Mouse (Mus musculus) thymus, adult 2 months (tissue): ENCODE data around the gene C1ql1. TPM values are rescaled to one million over a fixed set of nuclear protein-coding genes. Genes with fewer than 3 reads are reported as not detected.

Source experiments
- DNase-seq: peaks from one replicate; pipeline ENCODE4 v3.0.0; 2021
- H3K27ac ChIP-seq: fragments of 200-500 bp; 2 replicates; pipeline ENCODE4 v1.5.1; 2012; ENCODE audit warnings: low read length, control low read depth; ENCODE audit not compliant: control insufficient read depth, insufficient read depth
- H3K27me3 ChIP-seq: fragments of 200-500 bp; 2 replicates; pipeline ENCODE4 v1.6.1; 2012; ENCODE audit warnings: mild to moderate bottlenecking, low read length, moderate library complexity, mixed read lengths; ENCODE audit not compliant: control insufficient read depth, insufficient read depth
- H3K36me3 ChIP-seq: fragments of 200-500 bp; 2 replicates; pipeline ENCODE4 v1.6.1; 2012; ENCODE audit warnings: mild to moderate bottlenecking, low read length, moderate library complexity; ENCODE audit not compliant: control insufficient read depth, insufficient read depth
- H3K4me1 ChIP-seq: fragments of 200-500 bp; replicated peaks from 2 replicates; pipeline ENCODE4 v1.6.1; 2012; ENCODE audit warnings: low read length; ENCODE audit not compliant: control insufficient read depth, insufficient read depth
- H3K4me3 ChIP-seq: fragments of 200-500 bp; 2 replicates; pipeline ENCODE4 v1.5.1; 2012; ENCODE audit warnings: mild to moderate bottlenecking, low read length, control low read depth, moderate library complexity; ENCODE audit not compliant: control insufficient read depth, insufficient read depth
- CTCF ChIP-seq: fragments of 200-500 bp; IDR thresholded peaks from 2 replicates; pipeline ENCODE4 v1.5.1; 2012; ENCODE audit warnings: mild to moderate bottlenecking, control low read depth, low read length, moderate library complexity, borderline replicate concordance; ENCODE audit not compliant: control insufficient read depth, poor library complexity, insufficient read depth; ENCODE audit errors: extremely low read depth
- POLR2A ChIP-seq: fragments of 200-500 bp; IDR thresholded peaks from 2 replicates; pipeline ENCODE4 v1.6.1; 2012; ENCODE audit warnings: mild to moderate bottlenecking, low read length, control low read depth, moderate library complexity; ENCODE audit not compliant: control insufficient read depth, poor library complexity, insufficient read depth; ENCODE audit errors: extremely low read depth
- WGBS: fragments of 180-500 bp; shearing (Covaris S2); methylation state at CpG from one replicate; pipeline ENCODE4 v1.1.7; 2018; 5-methylcytosine and 5-hydroxymethylcytosine counted together
- polyA plus RNA-seq: library from polyadenylated mRNA; depleted of rRNA; stranded (reverse); fragments of >200 nt; gene quantifications from 2 replicates; pipeline ENCODE4 v1.2.3, GENCODE M21; 2012

Gene C1ql1
- polyA plus RNA-seq, 1 experiment = 0.20 TPM

GRCm38 (mm10) chr11:102948043-102948961 is 1.8 kb upstream of the C1ql1 start:
- peaks cover 38% of the 10 kb centered on the region for H3K27me3 ChIP-seq
- H3K27ac ChIP-seq = no peak overlapping the region
- H3K4me3 ChIP-seq = peak overlapping the region; percentile 28
- TF ChIP-seq CTCF (no peak), POLR2A (no peak)
- peaks cover 9% of the 10 kb centered on the region for H3K4me1 ChIP-seq
- 2% methylated on average over 51 of the region's 51 CpGs for WGBS
- DNase-seq = peak; percentile 13
- no peaks in the 10 kb centered on the region for H3K36me3 ChIP-seq

- TF ChIP-seq POLR2A (no peak), CTCF (no peak)
- peaks cover 9% of the 10 kb centered on the region for H3K4me1 ChIP-seq
- 10% methylated on average over 8 of the region's 8 CpGs for WGBS
- peaks cover 38% of the 10 kb centered on the region for H3K27me3 ChIP-seq
- peak; percentile 33 for DNase-seq
- H3K27ac ChIP-seq = no peak overlapping the region
- peak overlapping the region; percentile 17; the same call in 1 of the 2 replicates for H3K4me3 ChIP-seq
- no peaks in the 10 kb centered on the region for H3K36me3 ChIP-seq
These were observed 480 bp upstream of the C1ql1 start for GRCm38 (mm10) chr11:102946992-102947343.

- peaks cover 38% of the 10 kb centered on the region for H3K27me3 ChIP-seq
- WGBS = 12% methylated on average over 54 of the region's 54 CpGs
These were observed 903 bp downstream of the C1ql1 start for GRCm38 (mm10) chr11:102945306-102946264.

GRCm38 (mm10) chr11:102941236-102941635 is 5.3 kb downstream of the C1ql1 start:
- TF ChIP-seq POLR2A = no peak
- no peak for TF ChIP-seq CTCF
- Histone ChIP-seq H3K4me1 (peaks cover 6% of the 10 kb centered on the region), H3K4me3 (no peak overlapping the region), H3K36me3 (no peaks in the 10 kb centered on the region), H3K27me3 (peaks cover 20% of the 10 kb centered on the region), H3K27ac (no peak overlapping the region)
- 69% methylated on average over 6 of the region's 6 CpGs for WGBS
- DNase-seq = no peak

More at GRCm38 (mm10) chr11:102945306-102946264, 903 bp downstream of the C1ql1 start:
- Histone ChIP-seq H3K4me3 (0 out of 2 replicates have a peak overlapping the region, but pooled peaks have one; percentile 8), H3K27ac (no peak overlapping the region), H3K4me1 (peaks cover 9% of the 10 kb centered on the region), H3K36me3 (no peaks in the 10 kb centered on the region)
- TF ChIP-seq POLR2A (no peak), CTCF (no peak)
- no peak for DNase-seq

- no peaks in the 10 kb centered on the region for H3K36me3 ChIP-seq
- H3K4me3 ChIP-seq = no peak overlapping the region
- no peak for TF ChIP-seq POLR2A
- TF ChIP-seq CTCF = no peak
- WGBS = 15% methylated on average over 13 of the region's 13 CpGs
- H3K27ac ChIP-seq = no peak overlapping the region
- H3K27me3 ChIP-seq = peaks cover under 1% of the 10 kb centered on the region
- no peak for DNase-seq
- no peaks in the 10 kb centered on the region for H3K4me1 ChIP-seq
These were observed 7.3 kb downstream of the C1ql1 start for GRCm38 (mm10) chr11:102939024-102939675.

- Histone ChIP-seq H3K36me3 (no peaks in the 10 kb centered on the region), H3K4me3 (no peak overlapping the region), H3K27ac (no peak overlapping the region), H3K4me1 (no peaks in the 10 kb centered on the region), H3K27me3 (no peaks in the 10 kb centered on the region; the same call in none of the 2 replicates)
- WGBS = 90% methylated on average over 3 of the region's 3 CpGs
- no peak for TF ChIP-seq POLR2A
- no peak for TF ChIP-seq CTCF
- DNase-seq = no peak
These were observed 8.8 kb downstream of the C1ql1 start for GRCm38 (mm10) chr11:102937529-102938182.
